ENCODE assay signal across 8 mouse cellular contexts in the genomic region with DNA sequence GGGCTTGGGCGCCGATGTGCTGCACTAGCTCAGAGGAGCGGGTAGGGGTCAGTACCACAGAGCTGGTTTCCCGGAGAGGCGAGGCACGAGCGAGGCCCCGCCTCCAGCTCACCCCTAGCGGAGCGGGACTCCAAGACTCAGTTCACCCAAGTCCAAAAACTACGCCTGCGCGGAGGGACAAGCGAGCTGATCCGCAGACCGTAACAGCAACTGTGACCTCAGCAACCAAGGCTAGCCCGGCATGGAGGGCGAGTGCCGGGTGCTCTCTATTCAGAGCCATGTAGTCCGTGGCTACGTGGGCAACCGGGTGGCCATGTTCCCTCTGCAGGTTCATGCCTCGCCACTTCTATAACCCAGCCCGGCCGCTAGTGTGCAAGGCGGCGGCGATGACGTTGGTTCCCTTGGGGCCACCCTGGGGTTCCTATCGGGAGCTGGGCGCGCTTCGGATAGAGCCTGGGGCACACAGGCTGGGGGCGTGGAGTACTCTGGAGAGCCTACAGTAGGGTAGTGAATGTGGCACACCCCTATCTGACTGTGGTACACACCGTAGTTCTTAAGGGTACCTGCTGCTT. TPM values are rescaled to one million over a fixed set of nuclear protein-coding genes. Genes with fewer than 3 reads are reported as not detected.
A peak's percentile ranks its signal among the peaks of the same experiment; 100 is the strongest.
DNase-seq lines count a peak whose midpoint lies in the region; ATAC-seq lines count a peak whose summit lies in the region.

No protein-coding gene starts in this region.

- no peaks in the 10 kb centered on the region for H3K9me3 ChIP-seq in embryonic facial prominence, embryonic 13.5 days
- H3K9me3 ChIP-seq in hindbrain, embryonic 11.5 days (ENCODE audit: control insufficient read depth, low read length), result no peaks in the 10 kb centered on the region
- H3K9me3 ChIP-seq in limb, embryonic 13.5 days, result no peaks in the 10 kb centered on the region
- H3K9me3 ChIP-seq in midbrain, embryonic 14.5 days (ENCODE audit: control insufficient read depth, low read length), result no peaks in the 10 kb centered on the region

- peaks cover 9% of the 10 kb centered on the region; the same call in 1 of the 2 replicates for H3K4me1 ChIP-seq in embryonic facial prominence, embryonic 13.5 days
- H3K4me1 ChIP-seq in hindbrain, embryonic 11.5 days (replicated peaks; ENCODE audit: control insufficient read depth, insufficient read depth, low read length), result no peaks in the 10 kb centered on the region
- H3K4me1 ChIP-seq in limb, embryonic 13.5 days, result peaks cover 9% of the 10 kb centered on the region
- H3K4me1 ChIP-seq in midbrain, embryonic 14.5 days (ENCODE audit: control insufficient read depth, insufficient read depth, low read length), result 0 out of 2 replicates have a peak, but pooled peaks cover 6% of the 10 kb centered on the region

- peak overlapping the region; percentile 94 for H3K4me2 ChIP-seq in embryonic facial prominence, embryonic 13.5 days
- peak overlapping the region; percentile 81 for H3K4me2 ChIP-seq in hindbrain, embryonic 11.5 days (replicated peaks; ENCODE audit: low read depth, low read length)
- H3K4me2 ChIP-seq in limb, embryonic 13.5 days (replicated peaks), result peak overlapping the region; percentile 89
- H3K4me2 ChIP-seq in midbrain, embryonic 14.5 days (ENCODE audit: low read length), result peak overlapping the region; percentile 87

- H3K27me3 ChIP-seq in embryonic facial prominence, embryonic 13.5 days, result peaks cover 19% of the 10 kb centered on the region
- H3K27me3 ChIP-seq in hindbrain, embryonic 11.5 days (ENCODE audit: control insufficient read depth, insufficient read depth, low read length), result peaks cover 4% of the 10 kb centered on the region
- peaks cover 25% of the 10 kb centered on the region for H3K27me3 ChIP-seq in limb, embryonic 13.5 days
- no peaks in the 10 kb centered on the region for H3K27me3 ChIP-seq in midbrain, embryonic 14.5 days (ENCODE audit: control insufficient read depth, insufficient read depth, low read length)

- WGBS in embryonic facial prominence, embryonic 13.5 days, result under 1% methylated on average over 35 of the region's 35 CpGs
- under 1% methylated on average over 35 of the region's 35 CpGs for WGBS in hindbrain, embryonic 11.5 days
- under 1% methylated on average over 35 of the region's 35 CpGs for WGBS in limb, embryonic 13.5 days
- under 1% methylated on average over 35 of the region's 35 CpGs for WGBS in midbrain, embryonic 14.5 days

- no peaks in the 10 kb centered on the region for H3K36me3 ChIP-seq in embryonic facial prominence, embryonic 13.5 days
- H3K36me3 ChIP-seq in hindbrain, embryonic 11.5 days (ENCODE audit: control insufficient read depth, insufficient read depth, low read length), result no peaks in the 10 kb centered on the region
- H3K36me3 ChIP-seq in limb, embryonic 13.5 days, result no peaks in the 10 kb centered on the region
- H3K36me3 ChIP-seq in midbrain, embryonic 14.5 days (ENCODE audit: control insufficient read depth, insufficient read depth, low read length), result no peaks in the 10 kb centered on the region

- H3K27ac ChIP-seq in embryonic facial prominence, embryonic 13.5 days, result no peak overlapping the region
- H3K27ac ChIP-seq in hindbrain, embryonic 11.5 days (ENCODE audit: low read depth, low read length), result no peak overlapping the region
- no peak overlapping the region for H3K27ac ChIP-seq in limb, embryonic 13.5 days
- no peak overlapping the region for H3K27ac ChIP-seq in midbrain, embryonic 14.5 days (replicated peaks; ENCODE audit: low read depth, low read length)

- ATAC-seq in embryonic facial prominence, embryonic 13.5 days (ENCODE audit: insufficient number of reproducible peaks, insufficient read depth, low FRiP score, low TSS enrichment, low read depth), result peak; percentile 90
- peak; percentile 96 for ATAC-seq in hindbrain, embryonic 11.5 days (ENCODE audit: low FRiP score)
- ATAC-seq in limb, embryonic 13.5 days (ENCODE audit: low FRiP score, low read depth), result peak; percentile 97
- ATAC-seq in midbrain, embryonic 14.5 days (ENCODE audit: low FRiP score, low TSS enrichment), result peak; percentile 91

- peak overlapping the region; percentile 54 for H3K4me3 ChIP-seq in embryonic facial prominence, embryonic 13.5 days
- H3K4me3 ChIP-seq in hindbrain, embryonic 11.5 days (ENCODE audit: low read depth, low read length), result peak overlapping the region; percentile 43
- peak overlapping the region; percentile 56 for H3K4me3 ChIP-seq in limb, embryonic 13.5 days
- H3K4me3 ChIP-seq in midbrain, embryonic 14.5 days (replicated peaks; ENCODE audit: low read depth, low read length), result peak overlapping the region; percentile 49

- peak; percentile 57 to 78 for DNase-seq in adrenal gland, adult (ENCODE audit: inconsistent age in 2 of 2, low spot score in 1 of 2)
- DNase-seq in adrenal gland, postnatal 4 days (ENCODE audit: low spot score in 2 of 2), result no peak
- DNase-seq in T-cell, adult 2 months (ENCODE audit: low spot score), result peak; percentile 71
- DNase-seq in hindbrain, embryonic 11.5 days (ENCODE audit: low spot score), result peak; percentile 84
- DNase-seq in midbrain, embryonic 14.5 days, result peak; percentile 85
- peak; percentile 49 to 61 for DNase-seq in thymus, adult 18-20 months

- peak overlapping the region; percentile 71 for H3K9ac ChIP-seq in embryonic facial prominence, embryonic 13.5 days
- H3K9ac ChIP-seq in hindbrain, embryonic 11.5 days (ENCODE audit: low read depth, low read length), result peak overlapping the region; percentile 28; the same call in 1 of the 2 replicates
- peak overlapping the region; percentile 66 for H3K9ac ChIP-seq in limb, embryonic 13.5 days
- H3K9ac ChIP-seq in midbrain, embryonic 14.5 days (replicated peaks; ENCODE audit: low read length), result peak overlapping the region; percentile 56

RNA-seq across cellular contexts. Expression of gene Pdxk, which starts 17.2 kb away (rescaled TPM):
- 10 to 100 TPM; 20.4 to 20.8 TPM for total RNA-seq in adrenal gland, postnatal 4 days (2021)
- polyA plus RNA-seq in embryonic facial prominence, embryonic 13.5 days (2015; fragmentation: Nextera tagmentation; extraction: Ambion mirVana), result 12.6 and 13.1 TPM in 2 replicates
- 6.8 TPM in 2 replicates for polyA plus RNA-seq in hindbrain, embryonic 11.5 days (2014; fragmentation: Nextera tagmentation; extraction: Ambion mirVana)
- 12.0 and 13.6 TPM in 2 replicates for polyA plus RNA-seq in limb, embryonic 13.5 days (2015; fragmentation: Nextera tagmentation; extraction: Ambion mirVana)
- 22.6 and 23.7 TPM in 2 replicates for polyA plus RNA-seq in midbrain, embryonic 14.5 days (2014; fragmentation: Nextera tagmentation; extraction: Ambion mirVana)

RNA-seq across cellular contexts. Expression of gene Olfr1358, which starts 35.2 kb away (rescaled TPM):
- not detected for total RNA-seq in adrenal gland, postnatal 4 days (2021)
- not detected in 2 replicates for polyA plus RNA-seq in embryonic facial prominence, embryonic 13.5 days (2015; fragmentation: Nextera tagmentation; extraction: Ambion mirVana)
- 0.15 TPM in 1 of 2 replicates, not detected in the other for polyA plus RNA-seq in hindbrain, embryonic 11.5 days (2014; fragmentation: Nextera tagmentation; extraction: Ambion mirVana)
- not detected in 2 replicates for polyA plus RNA-seq in limb, embryonic 13.5 days (2015; fragmentation: Nextera tagmentation; extraction: Ambion mirVana)
- polyA plus RNA-seq in midbrain, embryonic 14.5 days (2014; fragmentation: Nextera tagmentation; extraction: Ambion mirVana), result not detected in 2 replicates

RNA-seq across cellular contexts. Expression of gene Cstb, which starts 56.5 kb away (rescaled TPM):
- 100 to 1,000 TPM; 171 to 196 TPM for total RNA-seq in adrenal gland, postnatal 4 days (2021)
- polyA plus RNA-seq in embryonic facial prominence, embryonic 13.5 days (2015; fragmentation: Nextera tagmentation; extraction: Ambion mirVana), result 222 and 253 TPM in 2 replicates
- 115 and 117 TPM in 2 replicates for polyA plus RNA-seq in hindbrain, embryonic 11.5 days (2014; fragmentation: Nextera tagmentation; extraction: Ambion mirVana)
- 202 and 212 TPM in 2 replicates for polyA plus RNA-seq in limb, embryonic 13.5 days (2015; fragmentation: Nextera tagmentation; extraction: Ambion mirVana)
- 100 and 102 TPM in 2 replicates for polyA plus RNA-seq in midbrain, embryonic 14.5 days (2014; fragmentation: Nextera tagmentation; extraction: Ambion mirVana)

Comparison
In these comparisons a context has a peak if more than half of its experiments do, and no peak if none do; other contexts are left out.
1. DNase-seq: peak in adrenal gland, adult (2 of 2), T-cell, adult 2 months (single experiment), hindbrain, embryonic 11.5 days (single experiment), midbrain, embryonic 14.5 days (single experiment) and thymus, adult 18-20 months (2 of 2); none in adrenal gland, postnatal 4 days (0 of 2).
2. Peak in every context shown above with its lines, with median percentiles within 50 percentile points of each other: ATAC-seq, H3K4me2 ChIP-seq, H3K4me3 ChIP-seq and H3K9ac ChIP-seq.